Mouse (Mus musculus): Measurements from ENCODE around the gene Thrap3.

GRCm38 (mm10) chr4:126168851-126169250 lies 33.7 kb downstream of the Thrap3 start:
- TF ChIP-seq CTCF (IDR thresholded peaks at IDR 0.05; ENCODE audit: low read depth, low read length) = no peak
- TF ChIP-seq POLR2A (IDR thresholded peaks at IDR 0.05; ENCODE audit: extremely low read depth, insufficient read depth, low read length) = no peak
